Mouse (Mus musculus) limb, embryonic 11.5 days (tissue): ENCODE measurements around the gene Foxo3. TPM values are rescaled to one million over a fixed set of nuclear protein-coding genes. Genes with fewer than 3 reads are reported as not detected.
A peak's percentile ranks its signal among the peaks of the same experiment; 100 is the strongest.

ENCODE experiments used
- ATAC-seq: fragments of 200-750 bp; cut with Nextera tagmentation; 2 replicates; pipeline ENCODE4 v1.8.0; 2017; ENCODE audit warnings: low read depth; ENCODE audit not compliant: insufficient number of reproducible peaks, low FRiP score, low TSS enrichment
- DNase-seq: peaks from one replicate; pipeline ENCODE4 v3.0.0-alpha.2; 2015; ENCODE audit warnings: low spot score
- H3K27ac ChIP-seq: fragments of 300-500 bp; sonication (generic); replicated peaks from 2 replicates; pipeline ENCODE4 v1.5.1; 2014; ENCODE audit warnings: low read depth, mild to moderate bottlenecking, low read length
- H3K27me3 ChIP-seq: fragments of 300-500 bp; sonication (generic); 2 replicates; pipeline ENCODE4 v1.6.1; 2014; ENCODE audit warnings: mild to moderate bottlenecking, low read length, mixed read lengths; ENCODE audit not compliant: control insufficient read depth, insufficient read depth
- H3K36me3 ChIP-seq: fragments of 300-500 bp; sonication (generic); 2 replicates; pipeline ENCODE4 v1.6.1; 2014; ENCODE audit warnings: mild to moderate bottlenecking, low read length, moderate library complexity, mixed read lengths; ENCODE audit not compliant: control insufficient read depth, insufficient read depth
- H3K4me1 ChIP-seq: fragments of 300-500 bp; sonication (generic); 2 replicates; pipeline ENCODE4 v1.6.1; 2014; ENCODE audit warnings: low read length, mixed read lengths; ENCODE audit not compliant: control insufficient read depth, insufficient read depth
- H3K4me2 ChIP-seq: fragments of 300-500 bp; sonication (generic); 2 replicates; pipeline ENCODE4 v1.6.1; 2014; ENCODE audit warnings: low read depth, mild to moderate bottlenecking, moderate library complexity; ENCODE audit not compliant: severe bottlenecking
- H3K4me3 ChIP-seq: fragments of 300-500 bp; sonication (generic); 2 replicates; pipeline ENCODE4 v1.5.1; 2014; ENCODE audit warnings: low read depth, low read length
- H3K9ac ChIP-seq: fragments of 300-500 bp; sonication (generic); 2 replicates; pipeline ENCODE4 v1.6.1; 2014; ENCODE audit warnings: mild to moderate bottlenecking, low read length
- H3K9me3 ChIP-seq: fragments of 300-500 bp; sonication (generic); 2 replicates; pipeline ENCODE4 v1.6.1; 2016; ENCODE audit warnings: low read length; ENCODE audit not compliant: control insufficient read depth
- WGBS: fragments of 180-500 bp; shearing (Covaris S2); extraction: QIAGEN DNeasy Blood & Tissue Kit; methylation state at CpG from one replicate; pipeline ENCODE4 v1.1.7; 2014; 5-methylcytosine and 5-hydroxymethylcytosine counted together
- polyA plus RNA-seq: library from polyadenylated mRNA; unstranded; fragments of >200 nt; fragmentation: Nextera tagmentation; extraction: Ambion mirVana; gene quantifications from 2 replicates; pipeline ENCODE4 v1.2.1, GENCODE M21; 2014

Foxo3 gene
- polyA plus RNA-seq, 1 experiment from 2014 or later: 6.2 TPM

- Histone ChIP-seq H3K27me3 (no peaks in the 10 kb centered on the region), H3K4me1 (peaks cover 12% of the 10 kb centered on the region; the same call in 1 of the 2 replicates), H3K9me3 (no peaks in the 10 kb centered on the region), H3K36me3 (peaks cover 3% of the 10 kb centered on the region; the same call in 1 of the 2 replicates), H3K4me3 (no peak overlapping the region), H3K9ac (no peak overlapping the region), H3K27ac (no peak overlapping the region), H3K4me2 (no peak overlapping the region)
- WGBS: 90% methylated on average over 8 of the region's 8 CpGs
- DNase-seq: no peak
- no peak for ATAC-seq
Observed at GRCm38 (mm10) chr10:42189037-42189436, 87.5 kb downstream of the Foxo3 start.

- ATAC-seq (no peak), DNase-seq (no peak)
- 40% methylated on average over 9 of the region's 9 CpGs for WGBS
- Histone ChIP-seq H3K9ac (no peak overlapping the region), H3K27ac (no peak overlapping the region), H3K27me3 (no peaks in the 10 kb centered on the region), H3K9me3 (no peaks in the 10 kb centered on the region), H3K4me2 (no peak overlapping the region), H3K36me3 (peaks cover 3% of the 10 kb centered on the region; the same call in 1 of the 2 replicates), H3K4me1 (peaks cover 10% of the 10 kb centered on the region; the same call in 1 of the 2 replicates), H3K4me3 (no peak overlapping the region)
Observed at GRCm38 (mm10) chr10:42188091-42188490, 88.5 kb downstream of the Foxo3 start.

GRCm38 (mm10) chr10:42186941-42187401 lies 89.6 kb downstream of the Foxo3 start:
- no peaks in the 10 kb centered on the region for H3K27me3 ChIP-seq
- H3K36me3 ChIP-seq: peaks cover 3% of the 10 kb centered on the region; the same call in 1 of the 2 replicates
- no peak overlapping the region for H3K9ac ChIP-seq
- H3K27ac ChIP-seq: no peak overlapping the region
- H3K4me1 ChIP-seq: peaks cover 7% of the 10 kb centered on the region; the same call in 1 of the 2 replicates
- no peak overlapping the region for H3K4me3 ChIP-seq
- no peak for ATAC-seq
- no peak overlapping the region for H3K4me2 ChIP-seq
- WGBS: 84% methylated on average over 9 of the region's 9 CpGs
- no peaks in the 10 kb centered on the region for H3K9me3 ChIP-seq
- DNase-seq: no peak

- no peaks in the 10 kb centered on the region for H3K27me3 ChIP-seq
- ATAC-seq: no peak
- no peak overlapping the region for H3K9ac ChIP-seq
- DNase-seq: no peak
- WGBS: 96% methylated on average over 8 of the region's 8 CpGs
- peaks cover 3% of the 10 kb centered on the region; the same call in 1 of the 2 replicates for H3K36me3 ChIP-seq
- no peaks in the 10 kb centered on the region for H3K9me3 ChIP-seq
- H3K27ac ChIP-seq: no peak overlapping the region
- no peak overlapping the region for H3K4me2 ChIP-seq
- no peak overlapping the region for H3K4me3 ChIP-seq
- H3K4me1 ChIP-seq: peaks cover 5% of the 10 kb centered on the region; the same call in 1 of the 2 replicates
Observed at GRCm38 (mm10) chr10:42180333-42180732, 96.2 kb downstream of the Foxo3 start.

GRCm38 (mm10) chr10:42178751-42179150 lies 97.8 kb downstream of the Foxo3 start:
- Histone ChIP-seq H3K4me2 (no peak overlapping the region), H3K9me3 (no peaks in the 10 kb centered on the region), H3K4me3 (no peak overlapping the region)

GRCm38 (mm10) chr10:42177771-42178674 lies 98.5 kb downstream of the Foxo3 start:
- no peaks in the 10 kb centered on the region for H3K36me3 ChIP-seq
- no peaks in the 10 kb centered on the region for H3K27me3 ChIP-seq
- no peak overlapping the region for H3K4me2 ChIP-seq
- H3K4me1 ChIP-seq: peaks cover 9% of the 10 kb centered on the region; the same call in 1 of the 2 replicates
- no peaks in the 10 kb centered on the region for H3K9me3 ChIP-seq
- no peak overlapping the region for H3K27ac ChIP-seq
- no peak overlapping the region for H3K9ac ChIP-seq
- WGBS: 85% methylated on average over 16 of the region's 16 CpGs
- ATAC-seq (no peak), DNase-seq (no peak)
- H3K4me3 ChIP-seq: no peak overlapping the region

More at GRCm38 (mm10) chr10:42178751-42179150, 97.8 kb downstream of the Foxo3 start:
- Histone ChIP-seq H3K4me1 (peaks cover 8% of the 10 kb centered on the region; the same call in 1 of the 2 replicates), H3K36me3 (no peaks in the 10 kb centered on the region), H3K27ac (no peak overlapping the region), H3K27me3 (no peaks in the 10 kb centered on the region), H3K9ac (no peak overlapping the region)
- DNase-seq (no peak), ATAC-seq (no peak)
- 93% methylated on average over 11 of the region's 11 CpGs for WGBS

GRCm38 (mm10) chr10:42174283-42174682 lies 102.3 kb downstream of the Foxo3 start:
- DNase-seq (no peak), ATAC-seq (no peak)
- H3K27ac ChIP-seq: no peak overlapping the region
- H3K27me3 ChIP-seq: no peaks in the 10 kb centered on the region
- H3K4me3 ChIP-seq: no peak overlapping the region
- no peak overlapping the region for H3K9ac ChIP-seq
- H3K4me1 ChIP-seq: peaks cover 10% of the 10 kb centered on the region
- H3K9me3 ChIP-seq: no peaks in the 10 kb centered on the region
- 62% methylated on average over 5 of the region's 5 CpGs for WGBS
- no peak overlapping the region for H3K4me2 ChIP-seq
- no peaks in the 10 kb centered on the region for H3K36me3 ChIP-seq

GRCm38 (mm10) chr10:42173839-42174238 lies 102.7 kb downstream of the Foxo3 start:
- Histone ChIP-seq H3K9ac (no peak overlapping the region), H3K4me3 (no peak overlapping the region), H3K4me2 (no peak overlapping the region), H3K4me1 (peaks cover 10% of the 10 kb centered on the region), H3K36me3 (no peaks in the 10 kb centered on the region), H3K27me3 (no peaks in the 10 kb centered on the region), H3K9me3 (no peaks in the 10 kb centered on the region), H3K27ac (no peak overlapping the region)
- ATAC-seq (peak; percentile 50; the same call in 1 of the 2 replicates), DNase-seq (peak; percentile 42)
- 0% methylated on average over 1 of the region's 1 CpGs for WGBS
